Mouse (Mus musculus) lung, postnatal 0 days (tissue): ENCODE measurements around the gene Myoc.

ENCODE experiments used
- CTCF ChIP-seq: IDR thresholded peaks from 2 replicates; pipeline ENCODE4 v1.5.1; 2016; ENCODE audit warnings: antibody characterized with exemption, mild to moderate bottlenecking
- EP300 ChIP-seq: IDR thresholded peaks from 2 replicates; pipeline ENCODE4 v1.6.1; 2016; ENCODE audit warnings: antibody characterized with exemption, mild to moderate bottlenecking, control low read depth

GRCm38 (mm10) chr1:162589443-162589842 lies 49.5 kb upstream of the Myoc start:
- TF ChIP-seq CTCF: no peak
- TF ChIP-seq EP300: no peak
